Mouse (Mus musculus): ENCODE results near the gene Hrh2. TPM values are rescaled to one million over a fixed set of nuclear protein-coding genes. Genes with fewer than 3 reads are reported as not detected.

The Hrh2 gene
- polyA plus RNA-seq, 1 experiment from 2014 or later = 0.21 TPM

DNA sequence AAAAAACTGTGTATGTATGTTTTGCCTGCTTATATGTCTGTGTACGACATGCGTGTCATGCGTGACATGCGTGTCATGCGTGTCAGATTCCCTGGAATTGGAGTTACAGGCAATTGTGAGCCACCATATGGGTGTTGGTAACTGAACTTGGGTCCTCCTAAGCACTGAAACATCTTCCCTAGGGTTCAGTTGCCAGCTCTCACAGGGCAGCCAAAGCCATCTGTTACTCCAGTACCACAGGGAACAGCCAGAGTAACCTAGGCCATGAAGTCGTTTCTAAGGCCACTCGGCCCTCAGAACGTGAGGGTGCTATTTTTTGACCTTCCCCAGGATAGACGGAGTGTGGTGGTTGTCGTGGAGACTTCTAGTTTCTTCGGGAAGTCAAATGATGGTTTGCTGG is 32.2 kb upstream of the Hrh2 start:
- Histone ChIP-seq H3K36me3 (ENCODE audit: control insufficient read depth, insufficient read depth, low read length) (no peaks in the 10 kb centered on the region), H3K27ac (ENCODE audit: low read depth, low read length) (no peak overlapping the region), H3K4me2 (no peak overlapping the region), H3K9me3 (ENCODE audit: control insufficient read depth, low read length) (no peaks in the 10 kb centered on the region), H3K27me3 (replicated peaks; ENCODE audit: control insufficient read depth, insufficient read depth, low read length) (no peaks in the 10 kb centered on the region), H3K4me1 (replicated peaks; ENCODE audit: control insufficient read depth, insufficient read depth, low read length) (no peaks in the 10 kb centered on the region), H3K4me3 (ENCODE audit: low read depth, low read length) (no peak overlapping the region), H3K9ac (ENCODE audit: low read depth, low read length) (no peak overlapping the region)
- DNase-seq (ENCODE audit: low spot score) = no peak
- ATAC-seq (replicated peaks; ENCODE audit: low FRiP score) = no peak
- WGBS = 68% methylated on average over 11 of the region's 11 CpGs

GRCm38 (mm10) chr13:54160546-54160945 is 31.4 kb upstream of the Hrh2 start:
- no peak overlapping the region for H3K4me2 ChIP-seq
- no peaks in the 10 kb centered on the region for H3K27me3 ChIP-seq (replicated peaks; ENCODE audit: control insufficient read depth, insufficient read depth, low read length)
- no peaks in the 10 kb centered on the region for H3K9me3 ChIP-seq (ENCODE audit: control insufficient read depth, low read length)
- H3K36me3 ChIP-seq (ENCODE audit: control insufficient read depth, insufficient read depth, low read length) = no peaks in the 10 kb centered on the region
- ATAC-seq (replicated peaks; ENCODE audit: low FRiP score) (no peak), DNase-seq (ENCODE audit: low spot score) (no peak)
- H3K9ac ChIP-seq (ENCODE audit: low read depth, low read length) = no peak overlapping the region
- H3K4me1 ChIP-seq (replicated peaks; ENCODE audit: control insufficient read depth, insufficient read depth, low read length) = no peaks in the 10 kb centered on the region
- H3K4me3 ChIP-seq (ENCODE audit: low read depth, low read length) = no peak overlapping the region
- WGBS = 16% methylated on average over 1 of the region's 1 CpGs
- no peak overlapping the region for H3K27ac ChIP-seq (ENCODE audit: low read depth, low read length)

GRCm38 (mm10) chr13:54161514-54161913 is 30.4 kb upstream of the Hrh2 start:
- Histone ChIP-seq H3K27ac (ENCODE audit: low read depth, low read length) (no peak overlapping the region), H3K4me1 (replicated peaks; ENCODE audit: control insufficient read depth, insufficient read depth, low read length) (no peaks in the 10 kb centered on the region), H3K27me3 (replicated peaks; ENCODE audit: control insufficient read depth, insufficient read depth, low read length) (no peaks in the 10 kb centered on the region), H3K9ac (ENCODE audit: low read depth, low read length) (no peak overlapping the region), H3K4me2 (no peak overlapping the region), H3K4me3 (ENCODE audit: low read depth, low read length) (no peak overlapping the region), H3K36me3 (ENCODE audit: control insufficient read depth, insufficient read depth, low read length) (no peaks in the 10 kb centered on the region), H3K9me3 (ENCODE audit: control insufficient read depth, low read length) (no peaks in the 10 kb centered on the region)
- DNase-seq (ENCODE audit: low spot score) (no peak), ATAC-seq (replicated peaks; ENCODE audit: low FRiP score) (no peak)
- WGBS = 73% methylated on average over 2 of the region's 2 CpGs

GRCm38 (mm10) chr13:54163363-54163762 is 28.6 kb upstream of the Hrh2 start:
- Histone ChIP-seq H3K27ac (ENCODE audit: low read depth, low read length) (no peak overlapping the region), H3K4me2 (no peak overlapping the region)

DNA sequence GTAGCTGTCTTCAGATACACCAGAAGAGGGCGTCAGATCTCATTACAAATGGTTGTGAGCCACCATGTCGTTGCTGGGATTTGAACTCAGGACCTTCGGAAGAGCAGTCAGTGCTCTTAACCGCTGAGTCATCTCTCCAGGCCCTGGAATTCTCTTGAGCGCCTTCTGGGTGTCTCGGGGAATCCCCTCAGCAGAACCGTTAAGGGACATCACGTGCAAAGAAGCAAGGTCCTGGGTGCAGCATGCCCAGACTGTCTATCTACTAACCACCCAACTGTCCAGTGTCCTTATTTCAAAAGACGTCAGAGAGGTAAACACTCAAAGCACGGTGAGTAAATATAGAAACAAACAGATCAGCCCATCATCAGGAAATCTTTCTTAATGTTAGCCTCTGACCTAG is 27.5 kb upstream of the Hrh2 start:
- WGBS = 80% methylated on average over 10 of the region's 10 CpGs
- H3K36me3 ChIP-seq (ENCODE audit: control insufficient read depth, insufficient read depth, low read length) = no peaks in the 10 kb centered on the region

More at GRCm38 (mm10) chr13:54163363-54163762, 28.6 kb upstream of the Hrh2 start:
- H3K4me3 ChIP-seq (ENCODE audit: low read depth, low read length) = no peak overlapping the region
- ATAC-seq (replicated peaks; ENCODE audit: low FRiP score) (no peak), DNase-seq (ENCODE audit: low spot score) (no peak)
- no peaks in the 10 kb centered on the region for H3K27me3 ChIP-seq (replicated peaks; ENCODE audit: control insufficient read depth, insufficient read depth, low read length)
- no peaks in the 10 kb centered on the region for H3K4me1 ChIP-seq (replicated peaks; ENCODE audit: control insufficient read depth, insufficient read depth, low read length)
- no peaks in the 10 kb centered on the region for H3K9me3 ChIP-seq (ENCODE audit: control insufficient read depth, low read length)
- no peak overlapping the region for H3K9ac ChIP-seq (ENCODE audit: low read depth, low read length)
- H3K36me3 ChIP-seq (ENCODE audit: control insufficient read depth, insufficient read depth, low read length) = no peaks in the 10 kb centered on the region
- 76% methylated on average over 8 of the region's 8 CpGs for WGBS

DNA sequence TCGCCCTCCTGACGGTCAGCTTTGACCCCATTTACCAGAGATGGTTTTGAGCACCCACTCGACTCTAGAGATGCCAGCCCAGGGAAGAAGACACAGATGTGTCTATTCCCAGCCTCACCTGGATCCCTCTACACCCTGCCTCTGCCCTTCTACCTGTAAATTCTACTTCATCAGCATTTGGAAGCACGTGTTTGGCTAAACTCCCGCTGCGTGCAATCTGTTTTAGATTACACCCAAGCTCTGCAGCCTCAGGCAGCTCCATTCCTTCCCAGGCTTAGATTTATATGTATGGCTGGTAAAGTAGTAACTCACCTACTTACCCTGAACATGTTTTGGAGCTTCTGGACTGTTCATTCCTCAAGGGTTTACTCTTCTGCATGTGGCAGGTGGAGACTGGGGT is 26.9 kb upstream of the Hrh2 start:
- no peak overlapping the region for H3K4me2 ChIP-seq
- no peak overlapping the region for H3K9ac ChIP-seq (ENCODE audit: low read depth, low read length)
- DNase-seq (ENCODE audit: low spot score) (no peak), ATAC-seq (replicated peaks; ENCODE audit: low FRiP score) (no peak)
- no peaks in the 10 kb centered on the region for H3K9me3 ChIP-seq (ENCODE audit: control insufficient read depth, low read length)
- no peak overlapping the region for H3K27ac ChIP-seq (ENCODE audit: low read depth, low read length)
- H3K27me3 ChIP-seq (replicated peaks; ENCODE audit: control insufficient read depth, insufficient read depth, low read length) = no peaks in the 10 kb centered on the region
- no peaks in the 10 kb centered on the region for H3K36me3 ChIP-seq (ENCODE audit: control insufficient read depth, insufficient read depth, low read length)
- no peak overlapping the region for H3K4me3 ChIP-seq (ENCODE audit: low read depth, low read length)
- H3K4me1 ChIP-seq (replicated peaks; ENCODE audit: control insufficient read depth, insufficient read depth, low read length) = no peaks in the 10 kb centered on the region
- 73% methylated on average over 6 of the region's 6 CpGs for WGBS

More for the DNA sequence above, 27.5 kb upstream of the Hrh2 start:
- Histone ChIP-seq H3K27me3 (replicated peaks; ENCODE audit: control insufficient read depth, insufficient read depth, low read length) (no peaks in the 10 kb centered on the region), H3K27ac (ENCODE audit: low read depth, low read length) (no peak overlapping the region), H3K4me3 (ENCODE audit: low read depth, low read length) (no peak overlapping the region), H3K4me1 (replicated peaks; ENCODE audit: control insufficient read depth, insufficient read depth, low read length) (no peaks in the 10 kb centered on the region), H3K9ac (ENCODE audit: low read depth, low read length) (no peak overlapping the region), H3K4me2 (no peak overlapping the region), H3K9me3 (ENCODE audit: control insufficient read depth, low read length) (no peaks in the 10 kb centered on the region)
- DNase-seq (ENCODE audit: low spot score) (no peak), ATAC-seq (replicated peaks; ENCODE audit: low FRiP score) (no peak)

DNA sequence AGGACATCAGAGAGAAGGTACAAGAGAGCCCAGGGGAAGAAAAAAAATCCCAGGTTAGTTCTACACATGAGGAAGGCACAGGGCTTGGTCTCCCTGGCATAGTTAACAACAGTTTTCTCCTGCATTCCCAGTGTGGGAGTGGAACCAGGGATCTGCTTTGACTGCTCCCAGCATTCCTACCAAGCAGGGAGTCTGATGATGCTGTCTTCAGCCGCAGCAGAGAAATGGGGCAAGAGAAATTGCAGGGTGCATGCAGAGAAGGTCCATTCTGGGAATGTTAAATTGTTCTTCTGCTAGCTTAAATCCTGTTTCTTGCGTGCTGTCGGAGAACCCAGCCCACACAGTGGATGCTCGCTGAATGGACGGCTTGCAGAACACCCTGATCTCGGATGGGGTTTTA is 26.2 kb upstream of the Hrh2 start:
- 80% methylated on average over 6 of the region's 6 CpGs for WGBS
- Histone ChIP-seq H3K4me1 (replicated peaks; ENCODE audit: control insufficient read depth, insufficient read depth, low read length) (no peaks in the 10 kb centered on the region), H3K9me3 (ENCODE audit: control insufficient read depth, low read length) (no peaks in the 10 kb centered on the region), H3K36me3 (ENCODE audit: control insufficient read depth, insufficient read depth, low read length) (no peaks in the 10 kb centered on the region), H3K27me3 (replicated peaks; ENCODE audit: control insufficient read depth, insufficient read depth, low read length) (no peaks in the 10 kb centered on the region), H3K27ac (ENCODE audit: low read depth, low read length) (no peak overlapping the region), H3K9ac (ENCODE audit: low read depth, low read length) (no peak overlapping the region), H3K4me3 (ENCODE audit: low read depth, low read length) (no peak overlapping the region), H3K4me2 (no peak overlapping the region)
- ATAC-seq (replicated peaks; ENCODE audit: low FRiP score) (no peak), DNase-seq (ENCODE audit: low spot score) (no peak)

- H3K9ac ChIP-seq (ENCODE audit: low read depth, low read length) = no peak overlapping the region
- no peak overlapping the region for H3K27ac ChIP-seq (ENCODE audit: low read depth, low read length)
- no peaks in the 10 kb centered on the region for H3K9me3 ChIP-seq (ENCODE audit: control insufficient read depth, low read length)
- ATAC-seq (replicated peaks; ENCODE audit: low FRiP score) = no peak
- H3K4me3 ChIP-seq (ENCODE audit: low read depth, low read length) = no peak overlapping the region
- no peaks in the 10 kb centered on the region for H3K36me3 ChIP-seq (ENCODE audit: control insufficient read depth, insufficient read depth, low read length)
- no peaks in the 10 kb centered on the region for H3K4me1 ChIP-seq (replicated peaks; ENCODE audit: control insufficient read depth, insufficient read depth, low read length)
- no peak for DNase-seq (ENCODE audit: low spot score)
- H3K4me2 ChIP-seq = no peak overlapping the region
- 80% methylated on average over 2 of the region's 2 CpGs for WGBS
- H3K27me3 ChIP-seq (replicated peaks; ENCODE audit: control insufficient read depth, insufficient read depth, low read length) = 0 out of 2 replicates have a peak, but pooled peaks cover 2% of the 10 kb centered on the region
Measured at GRCm38 (mm10) chr13:54167036-54167435, 24.9 kb upstream of the Hrh2 start.

DNA sequence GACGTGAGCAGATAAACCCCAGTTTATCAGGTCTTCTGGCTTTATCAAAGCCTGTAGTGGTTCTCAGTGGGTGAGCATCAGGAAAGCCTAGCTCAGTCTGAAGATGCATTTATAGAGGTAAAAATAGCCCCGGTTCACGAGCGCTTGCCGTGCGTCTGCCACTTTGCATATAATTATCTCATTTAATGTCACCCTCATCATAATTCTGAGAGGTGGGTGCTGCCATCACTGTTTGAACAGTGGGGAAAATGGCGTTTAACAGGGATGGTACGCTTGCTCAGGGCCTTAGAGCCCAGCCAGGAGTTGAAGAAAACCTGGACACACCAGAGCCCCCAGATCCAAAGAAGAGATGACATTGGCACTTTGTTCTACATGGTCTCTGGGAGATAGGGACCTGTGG is 23.3 kb upstream of the Hrh2 start:
- ATAC-seq (replicated peaks; ENCODE audit: low FRiP score) (no peak), DNase-seq (ENCODE audit: low spot score) (no peak)
- Histone ChIP-seq H3K9ac (ENCODE audit: low read depth, low read length) (no peak overlapping the region), H3K4me3 (ENCODE audit: low read depth, low read length) (no peak overlapping the region), H3K27me3 (replicated peaks; ENCODE audit: control insufficient read depth, insufficient read depth, low read length) (0 out of 2 replicates have a peak, but pooled peaks cover 3% of the 10 kb centered on the region), H3K9me3 (ENCODE audit: control insufficient read depth, low read length) (no peaks in the 10 kb centered on the region), H3K27ac (ENCODE audit: low read depth, low read length) (no peak overlapping the region), H3K4me1 (replicated peaks; ENCODE audit: control insufficient read depth, insufficient read depth, low read length) (no peaks in the 10 kb centered on the region), H3K4me2 (no peak overlapping the region), H3K36me3 (ENCODE audit: control insufficient read depth, insufficient read depth, low read length) (no peaks in the 10 kb centered on the region)
- WGBS = 84% methylated on average over 8 of the region's 8 CpGs
